Mouse (Mus musculus) heart, embryonic 16.5 days (tissue): ENCODE results near the gene Daxx. TPM values are rescaled to one million over a fixed set of nuclear protein-coding genes. Genes with fewer than 3 reads are reported as not detected.
"Not testable (repeated sequence)": the region's sequence is repeated elsewhere in the genome, so short reads cannot be mapped to it uniquely, and the experiment has no call there.

ENCODE experiments used
- ATAC-seq: fragments of 200-750 bp; cut with Nextera tagmentation; replicated peaks from 2 replicates; pipeline ENCODE4 v1.8.0; 2017; ENCODE audit warnings: moderate number of reproducible peaks; ENCODE audit not compliant: insufficient read depth, low FRiP score; ENCODE audit errors: extremely low read depth
- H3K27ac ChIP-seq: fragments of 300-500 bp; sonication (generic); 2 replicates; pipeline ENCODE4 v1.5.1; 2014; ENCODE audit warnings: mild to moderate bottlenecking, low read length, control low read depth, moderate library complexity
- H3K27me3 ChIP-seq: fragments of 300-500 bp; sonication (generic); 2 replicates; pipeline ENCODE4 v1.6.1; 2014; ENCODE audit warnings: low read length, mixed read lengths; ENCODE audit not compliant: control insufficient read depth, insufficient read depth
- H3K36me3 ChIP-seq: fragments of 300-500 bp; sonication (generic); 2 replicates; pipeline ENCODE4 v1.6.1; 2014; ENCODE audit not compliant: control insufficient read depth, insufficient read depth
- H3K4me1 ChIP-seq: fragments of 300-500 bp; sonication (generic); 2 replicates; pipeline ENCODE4 v1.6.1; 2014; ENCODE audit warnings: low read length, mixed read lengths; ENCODE audit not compliant: control insufficient read depth, insufficient read depth
- H3K4me2 ChIP-seq: fragments of 300-500 bp; sonication (generic); 2 replicates; pipeline ENCODE4 v1.6.1; 2014; ENCODE audit warnings: low read depth, mild to moderate bottlenecking, control low read depth, low read length
- H3K4me3 ChIP-seq: fragments of 300-500 bp; sonication (generic); 2 replicates; pipeline ENCODE4 v1.5.1; 2014; ENCODE audit warnings: mild to moderate bottlenecking, control low read depth, low read length
- H3K9ac ChIP-seq: fragments of 300-500 bp; sonication (generic); 2 replicates; pipeline ENCODE4 v1.6.1; 2014; ENCODE audit warnings: low read length, control low read depth
- H3K9me3 ChIP-seq: fragments of 300-500 bp; sonication (generic); replicated peaks from 2 replicates; pipeline ENCODE4 v1.6.1; 2016; ENCODE audit warnings: low read length; ENCODE audit not compliant: control insufficient read depth
- WGBS: fragments of 180-500 bp; shearing (Covaris S2); extraction: QIAGEN DNeasy Blood & Tissue Kit; methylation state at CpG from one replicate; pipeline ENCODE4 v1.1.7; 2014; 5-methylcytosine and 5-hydroxymethylcytosine counted together
- polyA plus RNA-seq: library from polyadenylated mRNA; unstranded; fragments of >200 nt; fragmentation: Nextera tagmentation; extraction: Ambion mirVana; gene quantifications from 2 replicates; pipeline ENCODE4 v1.2.1, GENCODE M21; 2015

The Daxx gene
- polyA plus RNA-seq, 1 experiment from 2014 or later: 39.4 TPM

GRCm38 (mm10) chr17:33900281-33900988 is 8.8 kb upstream of the Daxx start:
- H3K4me2 ChIP-seq: no peak overlapping the region
- H3K9ac ChIP-seq: no peak overlapping the region
- H3K4me3 ChIP-seq: no peak overlapping the region
- H3K27ac ChIP-seq: no peak overlapping the region
- no peak for ATAC-seq
- no peaks in the 10 kb centered on the region for H3K9me3 ChIP-seq
- 57% methylated on average over 7 of the region's 7 CpGs for WGBS
- no peaks in the 10 kb centered on the region for H3K36me3 ChIP-seq
- H3K27me3 ChIP-seq: no peaks in the 10 kb centered on the region
- H3K4me1 ChIP-seq: no peaks in the 10 kb centered on the region

GRCm38 (mm10) chr17:33900989-33901314 is 8.3 kb upstream of the Daxx start:
- H3K4me1 ChIP-seq: no peaks in the 10 kb centered on the region
- H3K27ac ChIP-seq: no peak overlapping the region; the same call in 1 of the 2 replicates
- WGBS: 71% methylated on average over 4 of the region's 4 CpGs
- H3K36me3 ChIP-seq: no peaks in the 10 kb centered on the region
- no peak overlapping the region for H3K4me2 ChIP-seq
- no peak for ATAC-seq
- no peak overlapping the region for H3K9ac ChIP-seq
- no peak overlapping the region for H3K4me3 ChIP-seq
- no peaks in the 10 kb centered on the region for H3K9me3 ChIP-seq
- no peaks in the 10 kb centered on the region for H3K27me3 ChIP-seq

- Histone ChIP-seq H3K9ac (no peak overlapping the region), H3K36me3 (no peaks in the 10 kb centered on the region), H3K9me3 (no peaks in the 10 kb centered on the region), H3K27me3 (no peaks in the 10 kb centered on the region), H3K27ac (no peak overlapping the region; the same call in 1 of the 2 replicates), H3K4me3 (no peak overlapping the region), H3K4me2 (no peak overlapping the region), H3K4me1 (no peaks in the 10 kb centered on the region)
- WGBS: 72% methylated on average over 4 of the region's 4 CpGs
- no peak for ATAC-seq
Observed at GRCm38 (mm10) chr17:33901653-33902052, 7.6 kb upstream of the Daxx start.

DNA sequence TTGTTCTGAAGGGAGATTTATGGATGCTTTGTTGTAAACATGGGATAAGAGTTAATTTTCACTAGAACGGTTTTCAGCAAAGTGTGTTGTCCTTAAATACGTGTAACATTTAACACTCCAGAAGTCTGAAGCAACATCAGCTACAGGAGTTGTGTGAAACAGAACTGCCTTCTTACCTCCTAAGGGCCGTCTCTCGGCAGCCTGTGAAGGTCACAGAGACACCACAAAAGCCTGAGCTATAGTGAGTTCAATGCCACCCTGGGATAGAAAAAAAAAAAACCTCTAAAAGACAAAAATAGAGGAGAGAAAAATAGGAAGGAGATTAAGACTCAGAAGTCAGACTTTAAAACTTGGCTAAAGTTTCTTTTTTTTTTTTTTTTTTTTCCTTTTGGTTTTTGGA is 7.1 kb upstream of the Daxx start:
- 56% methylated on average over 4 of the region's 4 CpGs for WGBS
- Histone ChIP-seq H3K9ac (no peak overlapping the region), H3K36me3 (no peaks in the 10 kb centered on the region), H3K4me1 (no peaks in the 10 kb centered on the region), H3K27me3 (no peaks in the 10 kb centered on the region), H3K9me3 (no peaks in the 10 kb centered on the region), H3K4me2 (no peak overlapping the region), H3K4me3 (no peak overlapping the region), H3K27ac (peak overlapping the region; percentile 62)
- ATAC-seq: no peak

- Histone ChIP-seq H3K9ac (no peak overlapping the region), H3K27ac (no peak overlapping the region), H3K4me2 (no peak overlapping the region), H3K4me3 (no peak overlapping the region), H3K4me1 (no peaks in the 10 kb centered on the region), H3K27me3 (no peaks in the 10 kb centered on the region), H3K36me3 (no peaks in the 10 kb centered on the region), H3K9me3 (no peaks in the 10 kb centered on the region)
- WGBS: 81% methylated on average over 7 of the region's 7 CpGs
- no peak for ATAC-seq
Observed at GRCm38 (mm10) chr17:33902491-33902890, 6.7 kb upstream of the Daxx start.

DNA sequence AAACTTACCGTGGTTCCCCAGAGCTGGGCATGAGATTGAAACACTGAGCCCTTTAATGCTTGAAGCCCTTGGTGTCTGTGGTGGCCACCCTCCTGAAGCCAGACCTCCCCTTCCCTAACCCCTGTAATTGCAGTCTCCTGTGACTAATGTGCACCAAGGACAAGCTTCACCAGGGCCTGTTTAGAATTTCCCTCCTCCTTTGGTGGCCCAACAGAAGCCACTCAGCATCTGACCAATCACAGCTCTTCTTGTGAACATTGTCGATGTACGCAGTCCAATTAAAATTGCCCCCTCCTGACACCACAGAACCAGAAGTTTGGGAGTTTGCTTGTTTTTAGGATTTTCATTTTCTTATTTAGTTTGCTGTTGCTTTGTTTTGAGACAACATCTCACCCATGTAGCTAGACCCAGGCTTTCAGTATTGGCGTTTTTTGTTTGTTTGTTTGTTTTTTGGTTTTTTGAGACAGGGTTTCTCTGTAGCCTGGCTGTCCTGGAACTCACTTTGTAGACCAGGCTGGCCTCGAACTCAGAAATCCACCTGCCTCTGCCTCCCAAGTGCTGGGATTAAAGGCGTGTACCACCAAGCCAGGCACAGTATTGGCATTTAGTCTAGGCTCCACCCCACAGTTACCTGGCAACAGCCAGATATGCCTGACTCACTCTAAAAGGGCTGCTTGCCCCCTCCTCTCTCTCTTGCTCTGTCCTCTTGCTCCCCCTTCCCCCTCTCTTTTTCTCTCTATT is 5.1 kb upstream of the Daxx start:
- not testable (repeated sequence) for ATAC-seq, H3K4me1 ChIP-seq, H3K9ac ChIP-seq, H3K36me3 ChIP-seq, H3K4me3 ChIP-seq, H3K4me2 ChIP-seq, H3K9me3 ChIP-seq, H3K27me3 ChIP-seq, H3K27ac ChIP-seq
- WGBS: 72% methylated on average over 6 of the region's 6 CpGs

- ATAC-seq, H3K9me3 ChIP-seq, H3K36me3 ChIP-seq, H3K27ac ChIP-seq, H3K9ac ChIP-seq, H3K4me3 ChIP-seq, H3K4me1 ChIP-seq, H3K4me2 ChIP-seq, H3K27me3 ChIP-seq: not testable (repeated sequence)
- WGBS: 39% methylated on average over 3 of the region's 4 CpGs
Observed at GRCm38 (mm10) chr17:33904835-33905234, 4.4 kb upstream of the Daxx start, which contains the start of gene Platr17. Gene Platr17, plus strand, starts transcription at chr17:33905135.

GRCm38 (mm10) chr17:33908331-33909076 is 710 bp upstream of the Daxx start:
- peak overlapping the region; percentile 94 for H3K4me2 ChIP-seq
- peak; percentile 46 for ATAC-seq
- no peaks in the 10 kb centered on the region for H3K27me3 ChIP-seq
- peak overlapping the region; percentile 73 for H3K9ac ChIP-seq
- H3K4me3 ChIP-seq: peak overlapping the region; percentile 77
- WGBS: under 1% methylated on average over 43 of the region's 44 CpGs
- peak overlapping the region; percentile 70 for H3K27ac ChIP-seq
- peaks cover 7% of the 10 kb centered on the region for H3K4me1 ChIP-seq
- H3K36me3 ChIP-seq: peaks cover 23% of the 10 kb centered on the region
- no peaks in the 10 kb centered on the region for H3K9me3 ChIP-seq

GRCm38 (mm10) chr17:33909869-33910250 is 646 bp downstream of the Daxx start:
- peak overlapping the region; percentile 77 for H3K4me3 ChIP-seq
- 0 out of 2 replicates have a peak, but pooled peaks have one; percentile 0 for ATAC-seq

More at GRCm38 (mm10) chr17:33909869-33910250, 646 bp downstream of the Daxx start:
- Histone ChIP-seq H3K4me2 (peak overlapping the region; percentile 77), H3K9me3 (no peaks in the 10 kb centered on the region), H3K4me1 (peaks cover 7% of the 10 kb centered on the region), H3K9ac (peak overlapping the region; percentile 90), H3K36me3 (peaks cover 33% of the 10 kb centered on the region), H3K27me3 (no peaks in the 10 kb centered on the region), H3K27ac (peak overlapping the region; percentile 89)
- WGBS: under 1% methylated on average over 14 of the region's 14 CpGs
